Mouse (Mus musculus) MEL (cell line): ENCODE results near the gene Nat8f5. TPM values are rescaled to one million over a fixed set of nuclear protein-coding genes. Genes with fewer than 3 reads are reported as not detected.
"Not testable (repeated sequence)": the region's sequence is repeated elsewhere in the genome, so short reads cannot be mapped to it uniquely, and the experiment has no call there.

ENCODE experiments used
- DNase-seq: peaks from one replicate; pipeline ENCODE4 v3.0.0; 2011; ENCODE audit warnings: low read depth, low spot score
- H3K27ac ChIP-seq: 2 replicates; pipeline ENCODE4 v1.5.1; 2012; ENCODE audit warnings: low read depth, mild to moderate bottlenecking, control low read depth, low read length, moderate library complexity; ENCODE audit not compliant: control insufficient read depth
- H3K27me3 ChIP-seq, 2 experiments: fragments of 150-350 bp in 1 of 2; sonication (generic) in 1 of 2; 2 replicates each; pipeline ENCODE4 v1.6.1; 2012; ENCODE audit warnings: low read length in 2 of 2, mild to moderate bottlenecking in 2 of 2, improper control_type of control experiment in 1 of 2, moderate library complexity in 1 of 2; ENCODE audit not compliant: insufficient read depth in 2 of 2, control insufficient read depth in 1 of 2
- H3K36me3 ChIP-seq, 2 experiments: 2 replicates each; pipeline ENCODE4 v1.6.1; 2012 to 2014; ENCODE audit warnings: low read length in 2 of 2, improper control_type of control experiment in 1 of 2, inconsistent platforms in 1 of 2, mild to moderate bottlenecking in 1 of 2; ENCODE audit not compliant: insufficient read depth in 2 of 2, control insufficient read depth in 1 of 2
- H3K4me1 ChIP-seq, 2 experiments: fragments of 150-350 bp in 1 of 2; sonication (generic) in 1 of 2; 2 replicates each; pipeline ENCODE4 v1.6.1; 2012; ENCODE audit warnings: low read length in 2 of 2, improper control_type of control experiment in 1 of 2, mild to moderate bottlenecking in 1 of 2; ENCODE audit not compliant: insufficient read depth in 2 of 2, control insufficient read depth in 1 of 2
- H3K4me3 ChIP-seq, 2 experiments: fragments of 150-350 bp in 1 of 2; sonication (generic) in 1 of 2; 2 replicates each; pipeline ENCODE4 v1.5.1; 2012; ENCODE audit warnings: low read depth in 2 of 2, low read length in 2 of 2, mild to moderate bottlenecking in 2 of 2, moderate library complexity in 2 of 2, control low read depth in 1 of 2, improper control_type of control experiment in 1 of 2; ENCODE audit not compliant: control insufficient read depth in 1 of 2, insufficient read depth in 1 of 2
- H3K79me2 ChIP-seq: 2 replicates; pipeline ENCODE4 v1.6.1; 2012; ENCODE audit warnings: mild to moderate bottlenecking, low read length, moderate library complexity; ENCODE audit not compliant: control insufficient read depth, poor library complexity, insufficient read depth
- H3K9ac ChIP-seq: 2 replicates; pipeline ENCODE4 v1.6.1; 2012; ENCODE audit warnings: low read depth, mild to moderate bottlenecking, control low read depth, low read length, moderate library complexity; ENCODE audit not compliant: control insufficient read depth, poor library complexity, severe bottlenecking
- H3K9me3 ChIP-seq: fragments of 150-350 bp; sonication (generic); replicated peaks from 2 replicates; pipeline ENCODE4 v1.6.1; 2012; ENCODE audit warnings: mild to moderate bottlenecking, low read length, improper control_type of control experiment, moderate library complexity; ENCODE audit not compliant: insufficient read depth
- CTCF ChIP-seq, 3 experiments: IDR thresholded peaks in 2 of 3; conservative IDR thresholded peaks in 1 of 3; 2 replicates each; pipeline ENCODE4 v1.5.1; 2011 to 2012; ENCODE audit warnings: low read length in 3 of 3, low read depth in 2 of 3, mild to moderate bottlenecking in 2 of 3, improper control_type of control experiment in 1 of 3, inconsistent platforms in 1 of 3, mixed read lengths in 1 of 3, moderate library complexity in 1 of 3; ENCODE audit not compliant: control insufficient read depth in 1 of 3, insufficient read depth in 1 of 3, poor library complexity in 1 of 3, severe bottlenecking in 1 of 3
- RAD21 ChIP-seq: IDR thresholded peaks from 2 replicates; pipeline ENCODE4 v1.6.1; 2011; ENCODE audit warnings: mild to moderate bottlenecking, low read depth, low read length, improper control_type of control experiment
- SMC3 ChIP-seq: IDR thresholded peaks from 2 replicates; pipeline ENCODE4 v1.6.1; 2011; ENCODE audit warnings: low read depth, low read length, improper control_type of control experiment
- polyA plus RNA-seq, 2 experiments: library from polyadenylated mRNA; stranded (reverse) in 1 of 2; unstranded in 1 of 2; fragments of >175 nt in 1 of 2; fragments of >200 nt in 1 of 2; gene quantifications; 2 replicates each; pipeline versions ENCODE4 v1.2.1 to v1.2.4; 2012; ENCODE audit warnings: low replicate concordance in 2 of 2, low read depth in 1 of 2; ENCODE audit not compliant: insufficient read length in 2 of 2, insufficient read depth in 1 of 2, missing spikeins in 1 of 2
- total RNA-seq: library from RNA; depleted of rRNA; stranded (reverse); fragments of 300-350 nt; gene quantifications from 2 replicates; pipeline ENCODE4 v1.2.3, GENCODE M21; 2012

Nat8f5 gene
- total and polyA plus RNA-seq, 3 experiments, result not detected

- H3K4me3 ChIP-seq, H3K9me3 ChIP-seq, H3K9ac ChIP-seq, H3K27ac ChIP-seq, H3K27me3 ChIP-seq, H3K36me3 ChIP-seq, H3K4me1 ChIP-seq: not testable (repeated sequence)
- peak; percentile 24 for DNase-seq
- TF ChIP-seq RAD21, result peak; percentile 29
- TF ChIP-seq CTCF (IDR thresholded peaks at IDR 0.05 in 2 of 3, conservative IDR thresholded peaks at IDR 0.05 in 1 of 3; ENCODE audit: control insufficient read depth in 1 of 3, insufficient read depth in 1 of 3, low read depth in 2 of 3, low read length in 3 of 3, poor library complexity in 1 of 3, severe bottlenecking in 1 of 3), result peak; percentile 12 to 28 (median 26); a peak in 4 of 6 replicates
- peak; percentile 10; the same call in 1 of the 2 replicates for TF ChIP-seq SMC3
- TF ChIP-seq, all 39 proteins: peak for 3; not testable (repeated sequence) for 36
- not testable (repeated sequence) for H3K79me2 ChIP-seq
Observed at GRCm38 (mm10) chr6:85836827-85837226, 16.1 kb upstream of the Nat8f5 start.

GRCm38 (mm10) chr6:85836098-85836497, 15.3 kb upstream of the Nat8f5 start:
- not testable (repeated sequence) for H3K79me2 ChIP-seq, H3K36me3 ChIP-seq, H3K9me3 ChIP-seq, H3K27me3 ChIP-seq, DNase-seq, H3K4me1 ChIP-seq, H3K27ac ChIP-seq, H3K9ac ChIP-seq, H3K4me3 ChIP-seq

GRCm38 (mm10) chr6:85835104-85835503, 14.3 kb upstream of the Nat8f5 start:
- not testable (repeated sequence) for H3K36me3 ChIP-seq, H3K27me3 ChIP-seq, H3K4me3 ChIP-seq, DNase-seq, H3K9ac ChIP-seq, H3K9me3 ChIP-seq, H3K79me2 ChIP-seq, H3K4me1 ChIP-seq, H3K27ac ChIP-seq

GRCm38 (mm10) chr6:85834504-85835100, 13.8 kb upstream of the Nat8f5 start:
- H3K4me1 ChIP-seq, H3K9ac ChIP-seq, H3K36me3 ChIP-seq, H3K79me2 ChIP-seq, H3K27me3 ChIP-seq, H3K9me3 ChIP-seq, DNase-seq, H3K4me3 ChIP-seq, H3K27ac ChIP-seq: not testable (repeated sequence)
